Mouse (Mus musculus): ENCODE measurements around the gene Tbc1d23. TPM values are rescaled to one million over a fixed set of nuclear protein-coding genes. Genes with fewer than 3 reads are reported as not detected.
"Not testable (repeated sequence)": the region's sequence is repeated elsewhere in the genome, so short reads cannot be mapped to it uniquely, and the experiment has no call there.

The Tbc1d23 gene
- polyA plus RNA-seq, 1 experiment from 2014 or later: 23.2 TPM

GRCm38 (mm10) chr16:57197281-57197680 is 34.0 kb downstream of the Tbc1d23 start:
- Histone ChIP-seq H3K9me3 (no peaks in the 10 kb centered on the region), H3K36me3 (peaks cover 4% of the 10 kb centered on the region; the same call in 1 of the 2 replicates), H3K4me1 (no peaks in the 10 kb centered on the region), H3K27me3 (replicated peaks) (no peaks in the 10 kb centered on the region), H3K4me3 (replicated peaks) (no peak overlapping the region), H3K4me2 (no peak overlapping the region), H3K9ac (no peak overlapping the region), H3K27ac (no peak overlapping the region)
- ATAC-seq (ENCODE audit: insufficient read depth, low FRiP score, low read depth): no peak
- WGBS: 69% methylated on average over 3 of the region's 3 CpGs

- H3K4me2 ChIP-seq: no peak overlapping the region
- H3K4me3 ChIP-seq (replicated peaks): no peak overlapping the region
- no peak overlapping the region for H3K9ac ChIP-seq
- peaks cover 8% of the 10 kb centered on the region for H3K36me3 ChIP-seq
- no peak for ATAC-seq (ENCODE audit: insufficient read depth, low FRiP score, low read depth)
- no peak overlapping the region for H3K27ac ChIP-seq
- no peaks in the 10 kb centered on the region for H3K9me3 ChIP-seq
- WGBS: 86% methylated on average over 5 of the region's 5 CpGs
- no peaks in the 10 kb centered on the region for H3K27me3 ChIP-seq (replicated peaks)
- H3K4me1 ChIP-seq: no peaks in the 10 kb centered on the region
These were observed 34.7 kb downstream of the Tbc1d23 start for GRCm38 (mm10) chr16:57196590-57196989.

GRCm38 (mm10) chr16:57191214-57191613 is 40.1 kb downstream of the Tbc1d23 start:
- Histone ChIP-seq H3K4me1 (no peaks in the 10 kb centered on the region), H3K27me3 (replicated peaks) (no peaks in the 10 kb centered on the region), H3K9me3 (no peaks in the 10 kb centered on the region), H3K9ac (no peak overlapping the region), H3K4me3 (replicated peaks) (no peak overlapping the region), H3K36me3 (peaks cover 10% of the 10 kb centered on the region), H3K4me2 (no peak overlapping the region), H3K27ac (no peak overlapping the region)
- WGBS: 92% methylated on average over 14 of the region's 14 CpGs
- no peak for ATAC-seq (ENCODE audit: insufficient read depth, low FRiP score, low read depth)

GRCm38 (mm10) chr16:57190390-57190789 is 40.9 kb downstream of the Tbc1d23 start:
- Histone ChIP-seq H3K4me1 (no peaks in the 10 kb centered on the region), H3K9ac (no peak overlapping the region), H3K27ac (no peak overlapping the region), H3K27me3 (replicated peaks) (no peaks in the 10 kb centered on the region), H3K9me3 (no peaks in the 10 kb centered on the region), H3K4me2 (no peak overlapping the region), H3K4me3 (replicated peaks) (no peak overlapping the region), H3K36me3 (peaks cover 10% of the 10 kb centered on the region)
- no peak for ATAC-seq (ENCODE audit: insufficient read depth, low FRiP score, low read depth)
- WGBS: 91% methylated on average over 8 of the region's 8 CpGs

GRCm38 (mm10) chr16:57189493-57189892 is 41.8 kb downstream of the Tbc1d23 start:
- ATAC-seq (ENCODE audit: insufficient read depth, low FRiP score, low read depth): no peak
- peaks cover 10% of the 10 kb centered on the region for H3K36me3 ChIP-seq

GRCm38 (mm10) chr16:57186618-57187017 is 44.7 kb downstream of the Tbc1d23 start:
- no peak overlapping the region for H3K4me3 ChIP-seq (replicated peaks)
- no peak overlapping the region for H3K4me2 ChIP-seq
- H3K36me3 ChIP-seq: peaks cover 11% of the 10 kb centered on the region
- H3K27me3 ChIP-seq (replicated peaks): no peaks in the 10 kb centered on the region
- no peak for ATAC-seq (ENCODE audit: insufficient read depth, low FRiP score, low read depth)
- no peaks in the 10 kb centered on the region for H3K4me1 ChIP-seq
- no peaks in the 10 kb centered on the region for H3K9me3 ChIP-seq
- no peak overlapping the region for H3K9ac ChIP-seq
- WGBS: 93% methylated on average over 4 of the region's 4 CpGs
- no peak overlapping the region for H3K27ac ChIP-seq

More at GRCm38 (mm10) chr16:57189493-57189892, 41.8 kb downstream of the Tbc1d23 start:
- no peak overlapping the region for H3K9ac ChIP-seq
- WGBS: 76% methylated on average over 2 of the region's 2 CpGs
- H3K4me2 ChIP-seq: no peak overlapping the region
- H3K4me3 ChIP-seq (replicated peaks): no peak overlapping the region
- H3K4me1 ChIP-seq: no peaks in the 10 kb centered on the region
- H3K27ac ChIP-seq: no peak overlapping the region
- H3K27me3 ChIP-seq (replicated peaks): no peaks in the 10 kb centered on the region
- no peaks in the 10 kb centered on the region for H3K9me3 ChIP-seq

GRCm38 (mm10) chr16:57182037-57182436 is 49.3 kb downstream of the Tbc1d23 start:
- H3K4me1 ChIP-seq: no peaks in the 10 kb centered on the region
- 77% methylated on average over 5 of the region's 5 CpGs for WGBS
- ATAC-seq (ENCODE audit: insufficient read depth, low FRiP score, low read depth): no peak
- no peak overlapping the region for H3K27ac ChIP-seq
- no peak overlapping the region for H3K4me2 ChIP-seq
- peaks cover 11% of the 10 kb centered on the region; the same call in 1 of the 2 replicates for H3K36me3 ChIP-seq
- no peaks in the 10 kb centered on the region for H3K27me3 ChIP-seq (replicated peaks)
- H3K4me3 ChIP-seq (replicated peaks): no peak overlapping the region
- no peaks in the 10 kb centered on the region for H3K9me3 ChIP-seq
- no peak overlapping the region for H3K9ac ChIP-seq

- no peaks in the 10 kb centered on the region for H3K27me3 ChIP-seq (replicated peaks)
- peaks cover 11% of the 10 kb centered on the region; the same call in 1 of the 2 replicates for H3K36me3 ChIP-seq
- H3K9ac ChIP-seq: no peak overlapping the region
- H3K4me1 ChIP-seq: no peaks in the 10 kb centered on the region
- H3K9me3 ChIP-seq: no peaks in the 10 kb centered on the region
- H3K27ac ChIP-seq: no peak overlapping the region
- WGBS: 82% methylated on average over 11 of the region's 11 CpGs
- no peak overlapping the region for H3K4me2 ChIP-seq
- ATAC-seq (ENCODE audit: insufficient read depth, low FRiP score, low read depth): no peak
- H3K4me3 ChIP-seq (replicated peaks): no peak overlapping the region
These were observed 50.1 kb downstream of the Tbc1d23 start for GRCm38 (mm10) chr16:57181180-57181579.

GRCm38 (mm10) chr16:57177664-57178063 is 53.6 kb downstream of the Tbc1d23 start:
- H3K9me3 ChIP-seq: no peaks in the 10 kb centered on the region
- ATAC-seq (ENCODE audit: insufficient read depth, low FRiP score, low read depth): no peak
- no peak overlapping the region for H3K27ac ChIP-seq
- H3K27me3 ChIP-seq (replicated peaks): no peaks in the 10 kb centered on the region
- H3K4me1 ChIP-seq: no peaks in the 10 kb centered on the region
- no peak overlapping the region for H3K9ac ChIP-seq
- H3K4me3 ChIP-seq (replicated peaks): no peak overlapping the region
- 86% methylated on average over 10 of the region's 10 CpGs for WGBS
- H3K4me2 ChIP-seq: no peak overlapping the region
- H3K36me3 ChIP-seq: peaks cover 12% of the 10 kb centered on the region

- H3K4me1 ChIP-seq: no peaks in the 10 kb centered on the region
- peaks cover 11% of the 10 kb centered on the region for H3K36me3 ChIP-seq
- H3K27me3 ChIP-seq (replicated peaks): no peaks in the 10 kb centered on the region
- H3K4me3 ChIP-seq (replicated peaks): no peak overlapping the region
- H3K27ac ChIP-seq: no peak overlapping the region
- H3K9me3 ChIP-seq: no peaks in the 10 kb centered on the region
- no peak overlapping the region for H3K4me2 ChIP-seq
- ATAC-seq (ENCODE audit: insufficient read depth, low FRiP score, low read depth): no peak
- no peak overlapping the region for H3K9ac ChIP-seq
- WGBS: 70% methylated on average over 2 of the region's 2 CpGs
These were observed 54.0 kb downstream of the Tbc1d23 start for GRCm38 (mm10) chr16:57177254-57177653.

GRCm38 (mm10) chr16:57176276-57176675 is 55.0 kb downstream of the Tbc1d23 start:
- WGBS: 82% methylated on average over 7 of the region's 7 CpGs
- Histone ChIP-seq H3K27ac (no peak overlapping the region), H3K4me2 (no peak overlapping the region), H3K36me3 (peaks cover 11% of the 10 kb centered on the region), H3K4me1 (no peaks in the 10 kb centered on the region), H3K9ac (no peak overlapping the region), H3K4me3 (replicated peaks) (no peak overlapping the region), H3K27me3 (replicated peaks) (no peaks in the 10 kb centered on the region), H3K9me3 (no peaks in the 10 kb centered on the region)
- ATAC-seq (ENCODE audit: insufficient read depth, low FRiP score, low read depth): no peak

GRCm38 (mm10) chr16:57175751-57176150 is 55.6 kb downstream of the Tbc1d23 start:
- Histone ChIP-seq H3K4me1 (no peaks in the 10 kb centered on the region), H3K9ac (no peak overlapping the region), H3K36me3 (peaks cover 11% of the 10 kb centered on the region), H3K9me3 (no peaks in the 10 kb centered on the region), H3K27ac (no peak overlapping the region), H3K4me3 (replicated peaks) (no peak overlapping the region), H3K4me2 (no peak overlapping the region), H3K27me3 (replicated peaks) (no peaks in the 10 kb centered on the region)
- no peak for ATAC-seq (ENCODE audit: insufficient read depth, low FRiP score, low read depth)
- WGBS: 78% methylated on average over 2 of the region's 2 CpGs

GRCm38 (mm10) chr16:57174480-57174879 is 56.8 kb downstream of the Tbc1d23 start:
- not testable (repeated sequence) for H3K4me3 ChIP-seq (replicated peaks); H3K36me3 ChIP-seq; H3K9me3 ChIP-seq; H3K27me3 ChIP-seq (replicated peaks); H3K4me2 ChIP-seq; H3K27ac ChIP-seq; H3K4me1 ChIP-seq; H3K9ac ChIP-seq; ATAC-seq (ENCODE audit: insufficient read depth, low FRiP score, low read depth)

All from stomach, embryonic 15.5 days (tissue).